Mouse (Mus musculus): ENCODE measurements around the gene Pde8a.

Gene Pde8a

DNA sequence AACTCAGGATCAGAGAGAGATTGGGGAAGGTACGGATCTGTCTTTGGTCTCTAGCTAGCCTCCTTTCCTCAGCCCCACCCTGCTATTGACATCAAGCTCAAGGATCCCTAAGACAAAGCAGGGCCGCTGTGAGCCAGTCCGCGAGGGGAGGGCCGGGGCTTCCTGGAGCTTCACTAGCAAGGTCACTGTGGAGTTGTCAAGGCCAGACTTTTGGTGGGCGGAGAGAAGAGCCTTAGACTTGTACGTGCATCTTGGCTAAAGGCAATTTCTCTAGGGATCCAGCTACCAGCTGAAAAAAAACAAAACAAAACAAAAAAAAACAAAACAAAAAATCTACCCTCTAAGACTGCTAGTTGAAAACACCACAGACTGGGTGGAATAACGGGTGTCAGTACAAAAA is 1.6 kb upstream of the Pde8a start:
- DNase-seq, result peak; percentile 65 to 75

DNA sequence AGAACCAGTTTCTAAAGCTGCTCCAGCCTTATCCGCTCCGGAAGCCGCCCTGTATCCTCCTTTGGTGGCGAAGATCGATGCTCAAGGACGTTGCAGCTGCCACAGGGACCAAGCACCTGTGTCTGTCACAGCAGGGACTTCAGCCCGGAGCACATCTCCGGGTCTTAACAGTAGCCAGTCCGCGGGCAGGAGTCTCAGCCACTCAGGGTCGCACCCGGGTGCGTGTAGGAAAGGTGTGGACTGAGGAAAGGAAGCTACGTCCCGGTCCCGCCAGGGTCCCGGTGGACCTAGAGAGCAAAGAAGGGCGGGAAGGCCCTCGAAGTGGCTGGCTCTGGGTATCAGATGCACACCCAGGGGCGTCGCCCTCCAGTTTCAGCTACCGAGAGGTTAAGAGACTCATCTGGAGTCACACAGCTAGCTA is 1.1 kb upstream of the Pde8a start:
- DNase-seq, result peak; percentile 85 to 90

DNA sequence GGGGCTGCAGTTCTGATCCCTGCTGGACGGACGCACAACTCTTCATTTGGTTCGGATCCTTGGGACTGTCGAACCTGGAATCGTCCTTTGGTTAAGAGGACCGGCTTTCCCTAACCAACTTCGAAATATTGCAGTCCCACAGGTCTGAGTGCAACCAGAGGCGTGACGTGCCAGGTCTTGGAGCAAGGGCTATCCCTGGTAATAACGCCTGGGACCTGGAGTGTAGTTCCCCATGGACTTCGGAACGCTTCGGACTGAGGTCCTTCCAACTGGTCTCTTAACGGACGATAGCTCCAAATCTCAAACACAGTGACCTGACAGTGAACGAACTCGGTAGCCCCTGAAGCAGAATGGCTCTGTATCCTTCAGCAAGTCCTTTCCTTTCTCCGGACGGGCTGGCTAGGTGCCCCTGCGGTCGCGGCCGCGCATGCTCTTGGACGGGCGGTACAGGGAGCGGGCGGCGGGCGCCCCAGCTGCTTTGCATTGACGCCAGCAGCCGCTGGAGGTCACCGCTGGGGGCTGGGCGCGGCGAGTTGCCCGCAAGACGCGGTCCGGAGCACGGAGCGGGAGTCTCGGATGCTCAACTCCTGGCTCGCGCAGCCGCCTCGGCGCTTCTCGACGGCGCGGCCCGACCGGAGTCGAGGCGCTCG is 574 bp upstream of the Pde8a start:
- peak; percentile 98 for DNase-seq

DNA sequence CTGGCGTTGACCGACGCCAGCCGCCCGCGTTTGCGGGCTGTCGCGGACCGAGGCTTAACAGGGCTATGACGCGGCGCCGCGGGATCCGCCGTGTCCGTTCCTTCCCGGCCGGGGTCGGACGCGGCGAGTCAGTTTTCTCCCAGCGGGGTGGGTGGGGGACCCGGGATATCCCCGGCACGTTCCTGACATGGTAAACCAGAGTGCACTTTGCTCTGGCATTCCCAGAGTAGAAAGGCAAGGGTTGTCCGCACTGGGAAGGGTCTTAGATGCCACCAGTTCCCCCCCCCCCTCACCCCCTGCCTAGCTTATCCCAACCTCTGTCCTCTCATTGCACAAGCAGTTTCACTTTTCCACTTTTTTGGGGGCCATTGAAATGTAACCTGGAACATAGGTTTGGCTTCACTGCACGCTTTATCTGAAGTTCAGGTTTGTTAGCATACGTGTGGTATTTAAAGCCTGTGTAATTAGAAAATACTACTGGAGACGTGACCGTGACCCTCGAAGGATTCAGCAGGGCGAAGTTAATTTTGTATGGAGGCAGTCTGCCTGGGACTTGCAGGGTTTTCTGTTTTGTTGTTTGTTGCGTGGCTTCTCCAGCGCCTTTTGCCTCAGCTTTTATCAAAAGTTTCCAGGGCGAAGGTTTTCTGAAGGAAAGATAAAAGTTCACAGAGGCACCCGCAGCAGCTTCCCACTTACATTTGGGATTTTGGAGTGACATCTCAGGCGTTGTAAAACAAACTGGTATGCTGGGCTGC is 934 bp downstream of the Pde8a start:
- no peak for DNase-seq

DNA sequence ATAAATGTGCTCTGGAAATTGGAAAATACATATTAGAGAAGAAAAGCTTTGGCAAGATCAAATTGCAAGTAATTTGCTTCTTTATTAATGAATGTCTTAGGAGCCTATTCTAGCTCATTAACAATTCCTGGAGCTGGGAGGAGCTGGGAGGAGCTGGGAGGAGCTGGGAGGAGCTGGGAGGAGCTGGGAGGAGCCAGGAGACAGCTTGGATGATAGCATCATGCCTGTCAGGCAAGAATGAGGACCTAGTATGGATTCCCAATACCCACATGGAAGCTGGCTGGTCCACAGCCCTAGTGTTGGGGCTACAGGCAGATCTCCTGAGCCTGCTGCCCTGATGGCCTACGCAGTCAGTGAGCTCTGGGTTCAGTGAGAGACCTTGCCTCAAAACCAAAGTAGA is 2.6 kb downstream of the Pde8a start:
- DNase-seq, result peak; percentile 59 to 61

DNA sequence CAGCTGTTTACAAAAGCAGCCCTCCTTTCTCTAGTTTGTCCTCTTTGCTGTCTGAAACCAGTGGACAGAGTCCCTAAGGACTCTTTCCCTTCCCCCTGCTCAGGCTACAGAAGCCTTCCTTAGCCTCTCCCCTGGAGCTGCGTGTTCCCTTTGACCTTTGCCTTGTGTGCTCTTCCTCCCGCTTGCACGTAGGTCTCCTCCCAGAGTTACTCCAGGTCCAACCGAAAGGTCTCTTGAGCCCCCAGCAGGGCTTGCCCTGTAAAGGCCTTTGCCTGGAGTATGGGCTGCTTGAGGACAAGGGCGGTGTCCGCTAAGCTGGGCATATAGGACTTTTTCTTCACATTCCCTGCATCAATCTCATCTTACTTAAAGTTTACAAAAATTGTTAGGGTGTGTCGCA is 5.9 kb downstream of the Pde8a start:
- peak; percentile 49 to 57 for DNase-seq

DNA sequence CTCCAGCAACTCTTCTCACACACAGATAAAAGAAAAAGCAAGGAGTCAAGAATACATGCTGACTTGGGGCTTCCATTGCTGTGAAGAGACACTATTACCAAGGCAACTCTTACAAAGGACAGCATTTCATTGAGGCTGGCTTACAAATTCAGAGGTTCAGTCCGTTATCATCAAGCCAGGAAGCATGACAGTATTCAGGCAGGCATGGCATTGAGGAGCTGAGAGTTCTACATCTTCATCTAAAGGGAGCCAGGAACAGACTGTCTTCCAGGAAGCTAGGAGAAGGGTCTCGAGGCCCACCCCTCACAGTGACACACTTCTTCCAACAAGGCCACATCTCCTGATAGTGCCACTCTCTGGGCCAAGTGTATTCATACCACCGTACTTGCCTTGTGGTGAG is 7.0 kb downstream of the Pde8a start:
- DNase-seq, result no peak

DNA sequence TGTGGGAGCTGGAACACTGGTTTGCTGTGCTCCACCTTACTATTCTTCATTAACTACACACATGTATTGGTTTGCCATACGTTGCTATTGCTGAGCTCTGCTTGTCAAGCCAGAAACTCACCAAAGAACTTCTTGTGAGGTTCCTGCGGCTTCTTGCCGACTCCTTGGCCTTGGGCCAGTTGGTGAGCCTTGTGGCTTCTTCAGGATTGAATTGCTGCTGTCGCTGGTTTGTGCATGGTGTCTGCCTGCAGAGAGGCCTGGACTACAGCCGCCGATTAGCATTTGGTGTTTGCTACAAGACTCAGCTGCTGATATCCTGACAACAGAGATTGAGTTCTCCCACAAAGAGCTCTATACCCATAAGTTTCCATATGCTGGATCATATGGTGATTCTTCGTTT is 10.9 kb downstream of the Pde8a start:
- DNase-seq, result peak in 1 of 2 experiments; percentile 61

DNA sequence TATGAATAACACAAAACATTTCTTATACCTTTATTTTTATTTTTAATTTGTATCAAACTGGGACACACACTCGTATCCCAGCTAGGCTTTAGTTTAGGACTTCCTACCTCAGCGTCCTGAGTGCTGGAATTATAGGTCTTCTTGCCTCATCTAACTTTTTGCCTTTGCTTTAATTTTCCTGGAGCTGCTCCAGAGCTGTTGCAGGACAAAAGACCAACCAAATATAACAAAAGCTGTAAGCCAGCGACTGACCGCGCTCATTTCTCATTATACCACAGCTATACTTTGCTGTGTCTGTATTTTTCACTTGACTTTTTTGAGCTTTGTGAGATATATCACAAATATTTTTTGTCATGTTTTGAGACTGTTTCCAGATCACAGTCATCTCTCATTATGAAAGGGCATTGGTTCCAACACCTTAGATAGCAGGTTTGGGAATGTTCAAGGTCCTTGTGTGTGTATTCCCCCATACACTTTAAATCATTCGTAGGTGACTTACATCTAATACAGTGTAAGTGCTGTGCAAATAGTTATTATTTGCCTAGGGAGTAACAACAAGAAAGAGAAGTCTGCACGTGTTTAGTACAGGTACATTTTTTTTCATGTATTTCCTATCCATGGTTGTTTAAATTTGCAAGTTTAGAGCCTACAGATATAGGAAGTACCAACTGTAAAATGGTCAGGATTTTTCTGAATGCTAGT is 16.8 kb downstream of the Pde8a start:
- DNase-seq, result no peak

DNA sequence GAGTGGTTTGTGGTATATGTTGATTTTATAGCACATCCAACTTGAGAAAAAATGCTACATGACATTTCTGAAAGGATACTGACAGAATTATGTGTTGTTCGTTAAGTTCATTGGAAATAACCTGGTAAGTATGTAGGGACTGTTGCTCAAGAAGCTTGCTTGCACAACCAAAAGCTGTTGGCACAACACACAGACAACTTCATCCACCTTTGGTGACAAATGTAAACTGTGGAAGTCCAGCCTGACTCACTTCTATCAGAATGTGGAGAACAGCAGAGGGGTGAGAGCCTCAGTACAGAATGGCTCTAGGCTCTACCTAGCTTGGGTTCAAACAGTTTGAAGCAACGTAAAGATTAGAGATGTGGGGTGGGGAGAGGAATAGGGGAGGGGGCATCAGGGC is 19.3 kb downstream of the Pde8a start:
- no peak for DNase-seq

DNA sequence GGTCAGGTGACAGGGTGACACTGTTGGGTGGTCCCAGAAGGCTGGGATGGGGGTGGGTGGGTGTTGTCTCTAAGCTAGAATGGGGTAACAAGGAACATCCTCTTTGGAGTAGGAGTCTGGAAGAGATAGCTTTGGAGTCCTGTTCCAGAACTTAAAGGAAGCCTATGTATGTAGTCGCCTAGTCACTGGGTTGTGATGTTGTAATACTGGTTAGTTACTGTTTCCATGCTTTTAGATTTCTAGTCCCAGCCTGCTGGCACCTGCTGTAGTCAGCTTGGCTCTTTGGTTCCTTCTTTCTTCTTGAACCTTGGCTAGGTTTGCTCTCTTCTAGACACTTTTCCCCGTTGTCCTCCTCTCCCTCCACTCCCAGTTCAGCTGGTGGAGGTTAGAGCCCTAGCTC is 21.7 kb downstream of the Pde8a start:
- no peak for DNase-seq

DNA sequence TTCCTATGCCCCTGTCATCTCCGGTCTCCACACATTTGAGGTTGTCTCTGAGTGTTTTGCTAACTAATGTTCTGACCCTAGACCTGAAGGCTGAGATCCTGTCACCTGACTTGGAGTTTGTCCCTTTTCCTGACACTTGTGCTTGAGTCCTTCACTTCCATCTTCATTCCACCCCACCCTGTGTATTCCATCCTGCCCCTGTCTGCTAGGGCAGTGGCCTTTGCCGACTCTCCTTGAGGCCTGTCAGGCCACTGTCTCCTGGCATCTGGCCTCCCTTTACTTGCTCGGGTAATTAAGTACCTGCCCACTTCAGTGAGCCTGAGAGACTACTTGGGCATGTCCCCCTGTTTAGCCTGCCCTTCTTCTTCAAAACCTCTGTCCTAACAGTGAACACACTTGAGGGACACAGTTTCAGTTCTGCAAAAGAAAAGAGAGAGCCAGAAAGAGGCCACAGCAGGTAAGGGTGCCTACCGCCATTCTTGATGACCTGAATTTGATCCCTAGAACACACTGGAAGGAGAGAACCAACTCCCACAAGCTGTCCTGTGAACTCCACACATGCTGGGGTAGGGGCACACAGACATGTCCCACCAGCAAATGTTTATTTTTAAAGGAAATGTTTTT is 22.3 kb downstream of the Pde8a start:
- no peak for DNase-seq

DNA sequence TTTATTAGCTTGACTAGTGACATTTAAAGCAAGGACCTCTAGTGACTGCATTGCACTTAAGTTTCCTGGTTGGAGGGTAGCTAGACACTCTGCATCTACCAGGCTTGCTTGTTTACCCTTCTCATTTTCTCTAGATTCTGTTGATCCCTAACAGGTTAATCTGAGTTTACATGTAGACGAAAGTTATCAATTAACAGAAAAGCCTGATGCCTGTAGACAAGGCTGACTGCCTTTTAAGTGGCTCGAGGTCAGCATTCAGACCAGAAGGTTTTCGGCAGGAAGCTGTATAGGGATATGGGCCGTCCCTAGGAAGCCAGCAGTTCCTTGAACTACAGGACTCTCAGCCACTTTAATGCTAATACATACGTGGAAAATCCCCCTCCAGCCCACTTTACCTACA is 30.0 kb downstream of the Pde8a start:
- DNase-seq, result peak; percentile 52 to 77

DNA sequence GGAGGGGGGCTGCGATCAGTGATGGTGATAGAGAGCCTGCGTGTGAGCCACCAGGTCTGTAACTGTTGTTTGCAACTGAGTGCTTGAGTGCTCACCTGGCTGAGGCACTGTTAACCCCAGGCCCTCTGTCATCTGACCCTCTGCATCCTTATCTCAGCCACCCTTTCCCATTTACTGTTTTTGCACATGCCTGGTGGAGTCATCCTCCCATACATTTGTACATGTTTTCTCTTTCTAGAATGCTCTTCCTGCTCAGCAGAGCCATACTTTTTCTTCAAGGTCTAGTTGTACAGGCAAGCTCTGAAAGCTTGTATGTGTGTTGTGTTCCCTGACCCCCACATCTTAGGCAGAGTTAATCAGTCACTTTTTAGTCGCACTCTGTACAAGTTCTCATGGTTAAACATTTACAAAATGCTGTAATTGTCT is 36.5 kb downstream of the Pde8a start:
- peak; percentile 46 to 79 for DNase-seq

DNA sequence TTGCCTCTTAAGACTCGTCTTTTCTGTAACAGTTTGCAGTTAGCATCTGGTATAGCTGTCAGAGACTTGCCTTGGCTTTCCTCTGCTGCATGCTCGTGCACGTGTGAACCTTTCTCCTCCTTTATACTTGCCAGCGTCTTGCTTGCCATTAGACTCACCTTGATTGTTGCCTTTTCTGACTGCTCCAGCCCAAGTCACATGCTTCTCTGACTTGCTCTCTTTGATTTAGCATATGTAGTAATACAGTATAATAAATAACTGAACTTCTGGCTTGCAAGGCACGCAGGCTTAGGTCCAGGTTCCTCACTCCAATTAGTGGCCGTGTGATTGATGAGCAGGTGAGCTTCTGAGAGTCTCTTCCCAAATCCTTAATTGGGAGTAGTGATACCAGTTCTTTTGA is 37.2 kb downstream of the Pde8a start:
- peak; percentile 48 to 80 for DNase-seq

DNA sequence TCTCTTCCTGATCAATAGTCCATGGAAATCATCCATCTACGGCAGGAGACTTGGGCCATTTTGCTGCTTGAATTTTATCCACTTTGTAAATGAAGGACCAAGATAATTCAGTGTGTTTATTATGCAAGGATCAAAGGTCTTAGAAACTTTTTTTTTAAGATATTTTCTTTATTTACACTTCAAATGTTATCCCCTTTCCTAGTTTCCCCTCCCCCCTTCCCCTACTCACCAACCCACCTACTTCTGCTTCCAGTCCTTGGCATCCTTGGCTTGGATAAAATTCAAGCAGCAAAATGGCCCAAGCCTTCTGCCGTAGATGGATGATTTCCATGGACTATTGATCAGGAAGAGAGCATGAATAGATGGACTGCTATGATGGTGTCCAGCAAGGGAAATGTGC is 38.1 kb downstream of the Pde8a start:
- DNase-seq, result no peak

DNA sequence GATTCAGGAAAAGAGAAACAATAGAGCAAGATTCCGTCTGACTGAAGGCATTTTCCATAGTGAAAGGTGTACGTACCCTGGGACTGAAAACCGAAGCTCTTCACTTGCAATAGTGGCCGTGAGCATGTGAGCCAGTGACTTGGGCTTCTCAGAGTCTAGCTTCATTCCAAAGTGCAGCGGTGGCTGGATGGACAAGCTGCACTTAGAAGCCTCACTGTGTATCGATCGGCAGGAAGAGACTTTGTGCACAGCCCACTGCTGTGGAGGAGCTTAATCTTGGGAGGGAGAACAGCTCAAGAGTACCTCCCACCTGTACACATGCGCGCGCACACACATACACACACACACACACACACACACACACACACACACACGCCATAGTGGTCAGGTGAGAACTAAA is 39.9 kb downstream of the Pde8a start:
- DNase-seq, result peak; percentile 63 to 67

DNA sequence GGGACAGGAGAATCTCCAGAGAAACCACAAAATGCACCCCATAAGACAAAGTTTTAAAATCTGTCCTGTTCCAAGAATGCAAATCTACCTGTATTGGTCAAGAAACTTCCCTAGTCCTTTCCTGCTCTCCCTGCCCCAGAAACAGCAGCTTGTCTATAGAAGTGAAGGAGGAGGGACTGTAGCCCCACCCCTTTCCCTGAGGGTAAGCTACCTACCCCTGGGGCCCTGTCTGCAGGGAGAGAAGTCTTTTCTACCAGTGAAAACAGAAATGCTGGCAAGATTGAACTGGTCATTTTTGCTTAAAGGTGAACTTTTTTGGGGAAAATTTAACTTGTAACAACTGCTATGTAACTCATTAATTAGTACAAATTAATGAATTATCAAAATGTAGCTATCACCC is 41.2 kb downstream of the Pde8a start:
- peak; percentile 65 to 83 for DNase-seq

DNA sequence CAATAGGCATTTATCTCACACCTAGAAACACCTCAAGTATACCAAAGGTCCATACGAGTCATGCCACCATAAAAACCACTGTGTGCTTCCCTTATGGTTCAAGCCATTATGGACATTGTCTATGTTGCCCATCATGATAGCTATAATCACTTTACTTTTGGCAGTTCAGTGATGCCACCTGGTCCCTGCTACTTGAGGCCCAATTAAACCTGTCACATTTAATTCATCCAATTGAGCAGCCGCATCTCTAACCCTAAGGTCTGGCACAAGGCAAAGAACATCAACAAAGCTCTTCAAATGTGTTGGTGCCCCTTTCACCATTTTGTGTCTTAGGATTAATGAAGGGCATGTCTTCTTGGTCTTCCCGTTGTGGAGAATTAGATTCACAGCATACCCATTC is 42.1 kb downstream of the Pde8a start:
- no peak for DNase-seq

DNA sequence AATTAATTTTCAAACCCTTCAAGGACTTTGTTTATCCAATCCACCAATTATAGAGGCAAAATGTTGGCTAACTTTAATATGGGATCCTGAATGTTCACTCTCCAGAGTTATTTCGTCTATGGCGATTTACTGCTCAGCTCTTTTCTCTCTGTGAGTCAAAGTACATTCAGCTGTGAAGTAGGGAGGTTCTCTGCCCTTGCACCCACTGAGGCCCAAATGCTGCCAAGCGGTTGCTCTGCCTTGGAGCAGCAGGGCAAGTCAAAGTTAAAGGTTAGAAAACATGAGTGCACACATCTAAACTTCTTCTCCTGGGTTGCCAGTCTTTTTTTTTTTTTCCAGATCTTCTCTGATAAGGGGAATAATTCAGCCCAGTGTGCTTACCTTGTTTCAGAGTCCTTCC is 43.4 kb downstream of the Pde8a start:
- peak; percentile 73 to 83 for DNase-seq

DNA sequence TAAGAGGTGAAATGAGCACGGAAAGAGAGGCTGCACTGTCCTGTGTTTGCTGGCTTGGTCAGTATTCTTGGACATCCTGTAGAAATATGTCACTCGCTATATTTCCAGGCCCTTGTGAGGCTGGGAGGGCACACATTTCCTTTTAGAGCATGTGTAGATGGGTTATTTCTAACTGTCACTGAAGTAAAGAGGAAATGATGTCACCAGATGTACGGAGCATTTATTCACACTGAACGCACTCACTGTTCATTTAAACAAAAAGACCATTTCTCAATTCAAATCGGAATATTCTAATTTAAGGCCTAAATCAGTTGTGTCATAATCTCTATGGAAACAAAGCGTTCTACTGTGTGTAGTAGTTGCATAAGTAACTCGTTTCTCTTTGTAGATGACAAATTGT is 48.2 kb downstream of the Pde8a start:
- DNase-seq, result no peak

DNA sequence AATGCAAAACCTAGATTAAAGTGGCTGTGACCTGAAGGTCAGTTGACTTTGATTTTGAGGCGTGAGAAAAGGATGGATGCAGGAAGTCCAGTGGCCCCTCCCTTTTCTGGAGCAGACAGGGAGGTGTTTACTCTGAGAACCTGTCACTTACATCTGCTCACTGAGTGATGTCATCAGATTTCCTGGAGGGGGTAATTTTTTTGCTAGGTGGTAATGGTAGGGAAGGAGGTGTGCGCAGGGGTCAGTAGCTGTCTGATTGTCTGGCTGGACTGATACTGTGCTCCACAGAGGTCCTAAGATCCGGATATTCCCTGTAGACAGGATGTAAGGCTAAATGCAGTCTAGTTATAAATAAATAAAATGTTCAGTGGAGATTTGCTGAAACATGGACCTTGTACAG is 59.5 kb downstream of the Pde8a start:
- no peak for DNase-seq

DNA sequence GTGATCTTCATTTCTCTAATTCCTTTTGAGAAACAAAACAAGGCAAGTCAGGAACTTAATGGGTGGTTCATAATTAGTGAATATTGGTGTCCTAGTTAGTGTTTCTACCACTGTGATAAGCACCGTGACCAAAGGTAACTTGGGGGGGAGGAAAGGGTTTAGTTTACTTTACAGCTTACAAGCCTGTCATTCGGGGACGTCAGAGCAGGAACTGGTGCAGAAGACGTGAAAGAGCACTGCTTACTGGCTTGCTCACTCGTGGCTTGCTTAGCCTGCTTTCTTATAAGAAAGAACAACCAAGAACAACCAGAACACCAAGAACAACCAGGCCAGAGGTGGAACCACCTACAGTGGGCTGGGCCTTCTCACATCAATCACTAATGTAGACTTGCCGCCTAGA is 65.6 kb downstream of the Pde8a start:
- DNase-seq, result no peak

DNA sequence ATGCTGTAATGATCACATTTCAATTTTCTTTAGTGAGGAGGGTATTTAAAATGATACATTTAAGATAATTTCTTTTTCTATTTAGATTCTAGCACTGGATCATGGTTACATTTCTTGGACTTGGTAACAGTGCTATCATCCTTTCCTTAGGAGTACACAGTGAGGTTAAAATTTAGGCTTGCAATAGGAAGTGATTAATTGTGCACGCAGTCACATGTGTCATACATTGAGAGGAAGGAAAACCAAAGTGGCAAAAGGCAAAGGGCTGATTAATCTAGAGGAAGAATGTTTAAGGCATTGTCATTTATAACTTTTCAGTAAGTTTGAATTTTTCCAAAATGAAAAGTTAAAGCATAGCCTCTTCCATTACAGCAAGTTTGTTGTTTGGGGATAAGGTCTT is 67.8 kb downstream of the Pde8a start:
- DNase-seq, result no peak

All from kidney, postnatal 36 days (tissue).